Mouse (Mus musculus) cerebellum, adult 11-12 months (tissue): ENCODE results near the gene Dock4.

Source experiments
- DNase-seq: peaks from one replicate; pipeline ENCODE4 v3.0.0; 2022

The Dock4 gene

GRCm38 (mm10) chr12:40463828-40464227 lies 18.1 kb downstream of the Dock4 start:
- DNase-seq = no peak

DNA sequence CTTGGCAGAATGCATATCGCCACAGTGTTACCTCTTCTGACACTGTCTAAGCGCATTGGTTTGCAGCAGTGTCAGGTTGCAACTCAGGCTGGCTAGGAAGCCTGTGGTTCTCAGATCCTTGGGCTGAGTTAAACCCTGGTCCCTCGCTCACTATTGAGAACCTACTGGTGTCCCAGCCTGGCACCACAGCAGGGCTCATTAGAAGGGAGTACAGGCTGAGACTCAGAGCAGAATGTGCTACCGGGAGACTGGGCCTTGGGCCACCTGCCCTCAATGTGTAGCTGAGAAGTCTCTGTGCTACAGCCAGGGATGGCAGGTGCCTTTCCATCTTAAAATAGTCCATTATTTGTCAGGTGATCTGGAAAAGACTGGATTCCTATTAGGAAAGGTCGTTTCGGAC lies 18.5 kb downstream of the Dock4 start:
- peak; percentile 97 for DNase-seq

GRCm38 (mm10) chr12:40468235-40468634 lies 22.5 kb downstream of the Dock4 start:
- DNase-seq = no peak

DNA sequence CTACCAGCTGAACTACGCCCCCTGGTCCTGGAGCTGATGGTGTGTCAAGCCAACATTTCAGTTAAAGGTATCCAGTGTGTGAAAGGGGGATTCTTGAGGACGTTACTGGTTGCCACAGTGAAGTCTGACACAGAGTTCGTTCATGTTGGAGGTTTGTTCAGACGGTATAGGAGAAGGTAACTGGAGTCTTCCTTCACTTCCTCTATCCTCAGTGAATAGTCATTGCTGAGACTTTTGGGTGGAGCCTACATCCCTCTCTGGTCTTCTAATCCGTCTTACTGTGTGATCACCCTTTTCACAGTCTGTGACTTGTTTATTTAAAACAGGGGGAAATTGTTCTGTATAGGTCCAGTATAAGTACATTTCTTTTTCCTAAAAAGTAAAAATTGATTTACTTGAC lies 23.3 kb downstream of the Dock4 start:
- no peak for DNase-seq

GRCm38 (mm10) chr12:40471649-40472399 lies 26.1 kb downstream of the Dock4 start:
- no peak for DNase-seq

GRCm38 (mm10) chr12:40473709-40474108 lies 28.0 kb downstream of the Dock4 start:
- no peak for DNase-seq

GRCm38 (mm10) chr12:40477621-40478452 lies 32.1 kb downstream of the Dock4 start:
- no peak for DNase-seq

GRCm38 (mm10) chr12:40484224-40484623 lies 38.5 kb downstream of the Dock4 start:
- DNase-seq = no peak

GRCm38 (mm10) chr12:40485210-40485609 lies 39.5 kb downstream of the Dock4 start:
- no peak for DNase-seq

DNA sequence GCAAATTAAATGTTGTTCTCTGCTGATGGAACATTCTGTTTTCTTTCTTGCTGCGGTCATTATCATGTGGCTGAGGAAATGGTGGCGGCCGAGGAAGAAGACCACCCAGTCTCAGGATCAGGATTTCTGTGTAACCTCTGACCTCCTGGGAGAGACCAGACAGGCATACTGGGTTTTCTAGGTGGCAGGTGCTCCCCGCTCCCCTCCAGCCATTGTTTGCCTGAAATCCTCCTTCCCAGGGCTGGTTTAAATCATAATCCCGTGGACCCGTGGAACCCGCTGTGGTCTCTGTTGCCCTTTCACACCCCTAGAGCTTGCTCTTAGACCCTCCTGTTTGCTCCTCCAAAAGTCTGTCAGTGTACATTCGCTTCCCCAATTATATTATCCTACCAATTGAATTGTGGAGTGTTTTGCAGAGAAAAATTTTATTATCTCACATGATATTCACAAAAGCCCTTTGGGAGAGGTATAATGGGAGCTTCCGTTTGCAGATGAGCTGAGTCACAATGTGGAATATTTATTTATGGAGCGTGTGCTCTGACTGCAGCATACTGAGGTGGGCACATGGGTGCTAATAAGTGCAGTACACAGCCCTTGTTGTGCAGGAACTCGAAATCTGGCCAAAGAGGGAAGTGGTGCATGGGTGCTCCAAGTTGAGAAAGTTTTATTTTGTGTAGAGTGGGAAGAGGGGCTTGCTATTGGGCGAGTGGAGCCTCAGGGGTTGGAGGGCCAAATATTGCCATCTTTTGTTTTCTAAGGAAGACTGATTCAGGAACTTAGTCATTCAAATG lies 40.5 kb downstream of the Dock4 start:
- DNase-seq = no peak

GRCm38 (mm10) chr12:40496387-40496786 lies 50.6 kb downstream of the Dock4 start:
- no peak for DNase-seq

DNA sequence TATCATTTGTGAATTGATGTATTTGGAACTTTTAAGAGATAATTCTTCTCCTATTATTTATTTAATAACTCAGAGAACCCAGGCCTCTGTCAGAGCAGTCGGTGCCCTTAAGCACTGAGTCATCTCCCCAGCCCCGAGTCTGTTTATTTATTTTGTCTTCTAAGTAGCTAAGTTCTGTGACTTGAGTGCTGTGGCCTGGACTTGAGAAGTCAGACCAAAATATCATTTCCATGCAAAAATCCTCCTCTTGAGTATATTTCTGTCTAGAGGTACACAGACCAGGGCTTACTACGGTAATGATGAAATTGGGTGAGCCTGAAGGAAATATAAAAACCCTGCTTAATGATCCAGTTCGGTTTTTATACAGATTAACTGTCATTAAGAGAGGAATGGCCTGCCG lies 52.1 kb downstream of the Dock4 start:
- no peak for DNase-seq

DNA sequence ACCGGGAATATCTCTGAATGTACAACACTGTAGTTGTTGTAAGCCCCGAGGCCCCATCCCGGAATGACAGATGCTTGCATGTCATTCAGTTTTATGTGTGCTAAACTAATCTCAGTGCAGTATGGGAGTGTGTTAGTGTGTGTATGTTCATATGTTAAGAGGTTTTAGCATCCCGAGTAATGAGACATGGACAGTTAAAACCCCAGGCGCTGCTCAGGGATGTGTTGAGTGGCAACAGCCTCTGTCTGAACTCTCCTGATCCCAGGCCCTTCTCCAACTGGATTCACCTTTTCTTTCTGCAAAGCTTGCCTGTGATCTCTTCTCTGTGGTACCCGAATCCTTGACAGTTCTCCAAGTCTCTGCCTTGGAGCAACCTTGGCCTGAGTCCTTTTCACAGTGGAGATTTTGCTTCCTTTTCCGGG lies 52.5 kb downstream of the Dock4 start:
- DNase-seq = peak; percentile 68

DNA sequence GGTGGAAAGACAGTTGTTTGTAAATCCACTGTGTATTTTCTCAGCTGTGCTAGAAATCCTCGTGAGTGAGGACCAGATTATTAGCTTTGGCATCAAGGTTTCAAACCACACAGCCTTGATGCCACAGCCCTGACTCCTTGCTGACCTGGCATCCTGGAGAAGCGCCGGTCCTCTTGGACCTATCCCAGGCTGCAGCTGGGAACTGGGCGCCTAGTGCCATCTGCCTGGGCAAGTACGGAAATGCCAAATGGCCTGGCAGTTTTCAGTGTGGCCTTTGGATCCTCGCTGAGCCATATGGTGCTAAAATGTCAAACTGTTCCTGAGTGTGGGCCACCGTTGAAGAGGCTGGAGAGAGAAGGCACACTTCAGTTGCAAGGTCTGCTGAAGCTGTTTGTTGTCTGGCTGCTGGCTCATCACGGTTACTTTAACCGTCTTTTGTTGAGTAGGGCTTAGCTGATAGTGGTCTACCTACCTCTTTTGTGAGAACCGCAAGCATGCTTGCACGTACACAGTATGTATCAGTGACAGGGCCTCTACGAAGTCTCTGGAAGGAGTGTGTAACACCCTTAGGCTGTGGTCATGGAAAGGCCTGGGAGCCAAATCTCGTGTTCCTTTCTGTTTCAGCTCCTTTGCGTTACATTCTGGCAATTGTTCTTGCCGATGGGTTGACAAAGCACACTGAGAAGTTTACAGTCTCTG lies 53.3 kb downstream of the Dock4 start:
- DNase-seq = peak; percentile 99

- DNase-seq = peak; percentile 78
Measured at GRCm38 (mm10) chr12:40499627-40500329, 54.0 kb downstream of the Dock4 start.

DNA sequence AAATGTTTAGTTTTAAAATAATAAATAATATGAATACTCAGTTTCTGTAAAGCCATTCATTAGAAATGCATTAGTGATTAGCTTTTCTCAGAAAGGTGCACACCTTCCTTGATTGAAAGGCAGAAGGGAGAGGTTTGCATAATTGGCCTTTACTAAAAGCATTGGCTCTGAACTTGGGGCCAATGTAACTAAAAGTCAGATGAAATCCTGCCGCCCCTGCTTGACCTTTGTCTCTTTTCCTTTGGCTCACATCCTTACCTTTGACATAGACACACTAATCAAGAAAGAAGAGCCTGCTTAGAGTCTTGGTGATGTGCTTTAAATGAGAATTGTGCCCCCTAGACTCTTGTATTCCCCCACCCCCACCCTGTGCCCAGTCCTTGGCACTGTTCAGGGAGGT lies 55.4 kb downstream of the Dock4 start:
- no peak for DNase-seq

DNA sequence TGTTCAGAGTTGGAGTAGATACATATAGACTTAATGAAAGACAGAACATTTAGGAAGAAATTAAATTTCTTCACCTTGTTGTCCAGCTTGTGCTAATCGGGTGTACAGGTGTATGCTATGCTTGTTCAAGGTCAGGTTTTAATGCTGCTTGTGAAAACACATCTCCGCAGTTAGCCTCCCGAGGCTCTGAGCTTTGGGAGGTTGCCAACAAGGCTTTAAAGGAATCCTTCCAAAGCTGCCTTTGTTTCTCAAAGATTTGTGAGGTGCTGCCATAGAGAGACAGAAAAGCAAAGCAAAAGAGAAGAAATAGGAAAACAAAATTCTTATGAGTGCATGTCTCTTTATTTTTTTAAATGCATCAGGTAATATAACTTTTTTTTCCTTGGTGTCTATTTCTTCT lies 57.8 kb downstream of the Dock4 start:
- DNase-seq = peak; percentile 33

GRCm38 (mm10) chr12:40504687-40505086 lies 58.9 kb downstream of the Dock4 start:
- DNase-seq = no peak

DNA sequence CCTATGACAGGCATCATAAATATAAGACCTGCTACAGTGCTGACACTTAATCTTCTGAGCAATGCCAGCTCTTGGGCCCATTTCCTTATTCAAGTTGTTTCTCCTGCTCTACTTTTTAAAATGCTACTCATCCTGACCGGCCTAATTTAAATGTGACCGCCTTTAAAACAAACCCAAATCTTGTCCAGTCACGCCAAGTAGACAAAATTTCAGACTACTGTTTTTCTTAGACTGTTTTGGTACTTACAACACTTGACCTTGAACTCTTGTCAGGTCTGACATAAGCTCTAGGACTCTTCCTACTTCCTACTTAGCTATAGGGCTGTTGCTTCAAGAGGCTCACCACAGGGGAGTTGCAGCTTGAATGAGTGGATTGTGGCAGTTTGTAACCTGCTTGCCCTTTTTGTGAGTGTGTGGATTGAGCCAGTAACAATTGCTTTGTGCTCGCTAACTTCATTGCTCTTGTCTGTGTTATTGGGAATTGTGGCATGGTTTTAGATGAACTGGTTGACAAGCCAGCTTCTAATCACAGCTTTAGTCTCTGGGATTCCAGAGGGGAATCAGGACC lies 62.2 kb downstream of the Dock4 start:
- DNase-seq = no peak

DNA sequence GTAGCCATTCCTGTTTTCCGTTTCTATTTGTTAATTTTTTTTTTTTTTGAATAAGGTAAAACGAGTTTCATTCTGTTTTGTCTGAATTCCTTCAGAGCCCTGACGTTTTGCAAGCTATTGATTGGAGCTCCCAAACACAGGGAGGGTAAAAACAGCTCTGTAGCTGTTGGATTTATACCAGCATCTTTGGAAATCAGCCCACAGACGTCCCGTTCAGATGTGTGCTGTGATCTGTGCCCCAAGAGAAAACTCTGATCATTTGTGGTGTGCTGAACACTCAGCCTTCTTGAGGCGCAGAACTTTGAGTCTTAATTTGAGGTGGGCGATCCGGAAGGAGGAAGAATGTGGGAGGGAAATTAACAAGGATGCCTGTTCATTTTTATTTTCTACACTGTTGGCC lies 62.7 kb downstream of the Dock4 start:
- DNase-seq = no peak

DNA sequence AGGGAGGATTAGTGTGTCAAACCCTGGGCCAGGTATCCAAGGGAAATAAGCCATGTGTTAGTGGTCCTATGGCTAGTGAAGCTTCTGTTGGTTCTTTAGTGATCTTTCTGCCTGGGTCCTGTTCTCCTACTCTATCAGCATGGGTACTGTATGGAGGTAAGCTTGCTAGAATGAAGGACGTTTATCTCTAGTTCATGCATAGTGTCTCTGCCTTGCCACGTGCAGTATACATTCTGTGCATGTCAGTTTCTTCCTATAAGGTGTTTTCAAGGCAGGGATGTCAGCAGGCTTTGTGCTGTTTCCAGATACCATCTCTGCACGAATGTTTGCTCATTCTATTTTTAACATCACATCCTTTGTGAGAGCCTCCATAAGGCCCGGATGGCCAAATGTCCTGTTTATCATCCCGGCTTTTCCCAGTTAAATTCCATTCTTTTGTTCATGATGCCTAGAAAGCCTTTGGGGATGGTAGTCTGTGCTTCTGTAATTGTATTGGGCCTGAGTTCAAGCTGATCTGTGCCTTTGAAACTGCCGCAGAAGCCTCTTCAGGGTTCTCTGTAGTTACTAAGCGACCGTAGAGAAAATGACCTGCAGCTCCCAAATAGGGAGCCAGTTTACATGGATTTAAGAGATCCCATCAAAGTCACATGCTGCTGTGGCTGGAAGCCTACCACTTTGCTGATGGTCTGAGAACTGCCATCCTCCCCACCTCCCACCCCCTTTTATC lies 66.1 kb downstream of the Dock4 start:
- DNase-seq = no peak
